Mouse (Mus musculus) stomach, embryonic 14.5 days (tissue): ENCODE results near the gene Imp4. TPM values are rescaled to one million over a fixed set of nuclear protein-coding genes. Genes with fewer than 3 reads are reported as not detected.

Experiments used
- ATAC-seq: fragments of 200-750 bp; cut with Nextera tagmentation; 2 replicates; pipeline ENCODE4 v1.8.0; 2017; ENCODE audit warnings: low read depth, moderate TSS enrichment; ENCODE audit not compliant: insufficient number of reproducible peaks, insufficient read depth, low FRiP score
- H3K27ac ChIP-seq: fragments of 300-500 bp; sonication (generic); 2 replicates; pipeline ENCODE4 v1.5.1; 2014; ENCODE audit warnings: mild to moderate bottlenecking, low read length, moderate library complexity, mixed read lengths
- H3K27me3 ChIP-seq: fragments of 300-500 bp; sonication (generic); 2 replicates; pipeline ENCODE4 v1.6.1; 2014; ENCODE audit warnings: low read length, control low read depth, mixed read lengths; ENCODE audit not compliant: control insufficient read depth, insufficient read depth
- H3K36me3 ChIP-seq: fragments of 300-500 bp; sonication (generic); 2 replicates; pipeline ENCODE4 v1.6.1; 2014; ENCODE audit warnings: mild to moderate bottlenecking, control low read depth, low read length, moderate library complexity, mixed read lengths; ENCODE audit not compliant: control insufficient read depth, insufficient read depth
- H3K4me1 ChIP-seq: fragments of 300-500 bp; sonication (generic); 2 replicates; pipeline ENCODE4 v1.6.1; 2014; ENCODE audit warnings: low read length, control low read depth, mixed read lengths; ENCODE audit not compliant: control insufficient read depth, insufficient read depth
- H3K4me2 ChIP-seq: fragments of 300-500 bp; sonication (generic); replicated peaks from 2 replicates; pipeline ENCODE4 v1.6.1; 2014; ENCODE audit warnings: low read depth, low read length, control low read depth
- H3K4me3 ChIP-seq: fragments of 300-500 bp; sonication (generic); 2 replicates; pipeline ENCODE4 v1.5.1; 2014; ENCODE audit warnings: low read depth, low read length, control low read depth
- H3K9ac ChIP-seq: fragments of 300-500 bp; sonication (generic); replicated peaks from 2 replicates; pipeline ENCODE4 v1.6.1; 2014; ENCODE audit warnings: low read depth, mild to moderate bottlenecking, control low read depth, low read length, moderate library complexity, mixed read lengths
- H3K9me3 ChIP-seq: fragments of 300-500 bp; sonication (generic); 2 replicates; pipeline ENCODE4 v1.6.1; 2016; ENCODE audit warnings: low read depth, low read length, control low read depth; ENCODE audit not compliant: control insufficient read depth
- WGBS: fragments of 180-500 bp; shearing (Covaris S2); extraction: QIAGEN DNeasy Blood & Tissue Kit; methylation state at CpG from one replicate; pipeline ENCODE4 v1.1.7; 2014; 5-methylcytosine and 5-hydroxymethylcytosine counted together
- polyA plus RNA-seq: library from polyadenylated mRNA; unstranded; fragments of >200 nt; fragmentation: Nextera tagmentation; extraction: Ambion mirVana; gene quantifications from 2 replicates; pipeline ENCODE4 v1.2.1, GENCODE M21; 2014

The Imp4 gene
- polyA plus RNA-seq, 1 experiment from 2014 or later, result 83.4 TPM

- Histone ChIP-seq H3K4me1 (no peaks in the 10 kb centered on the region), H3K27ac (peak overlapping the region; percentile 44; the same call in 1 of the 2 replicates), H3K9ac (peak overlapping the region; percentile 52; the same call in 1 of the 2 replicates), H3K9me3 (no peaks in the 10 kb centered on the region), H3K27me3 (no peaks in the 10 kb centered on the region), H3K36me3 (peaks cover 32% of the 10 kb centered on the region), H3K4me2 (peak overlapping the region; percentile 79), H3K4me3 (peak overlapping the region; percentile 71)
- WGBS, result 7% methylated on average over 31 of the region's 31 CpGs
- peak; percentile 19 for ATAC-seq
Measured at GRCm38 (mm10) chr1:34439961-34440630, 445 bp downstream of the Imp4 start.

- Histone ChIP-seq H3K9ac (no peak overlapping the region), H3K9me3 (no peaks in the 10 kb centered on the region), H3K27me3 (no peaks in the 10 kb centered on the region), H3K27ac (no peak overlapping the region), H3K4me2 (no peak overlapping the region), H3K4me3 (no peak overlapping the region), H3K36me3 (peaks cover 40% of the 10 kb centered on the region), H3K4me1 (no peaks in the 10 kb centered on the region)
- no peak for ATAC-seq
- 92% methylated on average over 6 of the region's 6 CpGs for WGBS
Measured at GRCm38 (mm10) chr1:34443124-34443523, 3.5 kb downstream of the Imp4 start.

- H3K27me3 ChIP-seq, result peaks cover 7% of the 10 kb centered on the region
- no peak overlapping the region for H3K9ac ChIP-seq
- no peak overlapping the region for H3K27ac ChIP-seq
- no peak for ATAC-seq
- no peak overlapping the region for H3K4me2 ChIP-seq
- no peaks in the 10 kb centered on the region for H3K9me3 ChIP-seq
- H3K4me3 ChIP-seq, result no peak overlapping the region
- 28% methylated on average over 8 of the region's 8 CpGs for WGBS
- H3K36me3 ChIP-seq, result no peaks in the 10 kb centered on the region
- H3K4me1 ChIP-seq, result no peaks in the 10 kb centered on the region
Measured at GRCm38 (mm10) chr1:34458431-34458830, 18.8 kb downstream of the Imp4 start.

GRCm38 (mm10) chr1:34459284-34460060 is 19.8 kb downstream of the Imp4 start, which contains the start of gene Ptpn18:
Gene Ptpn18, plus strand, starts transcription at chr1:34459762.
- Histone ChIP-seq H3K36me3 (no peaks in the 10 kb centered on the region), H3K27me3 (peaks cover 7% of the 10 kb centered on the region), H3K9ac (peak within 1 kb of the TSS; percentile 26; the same call in 1 of the 2 replicates), H3K4me1 (no peaks in the 10 kb centered on the region), H3K9me3 (no peaks in the 10 kb centered on the region), H3K4me2 (peak within 1 kb of the TSS; percentile 82), H3K4me3 (peak within 1 kb of the TSS; percentile 42), H3K27ac (no peak within 1 kb of the TSS)
- ATAC-seq, result peak; percentile 91
- under 1% methylated on average over 48 of the region's 48 CpGs for WGBS

- Histone ChIP-seq H3K4me2 (peak overlapping the region; percentile 82), H3K27ac (no peak overlapping the region), H3K4me3 (peak overlapping the region; percentile 42), H3K9ac (0 out of 2 replicates have a peak overlapping the region, but pooled peaks have one; percentile 26), H3K4me1 (no peaks in the 10 kb centered on the region), H3K36me3 (no peaks in the 10 kb centered on the region), H3K9me3 (no peaks in the 10 kb centered on the region), H3K27me3 (peaks cover 7% of the 10 kb centered on the region)
- no peak for ATAC-seq
- 2% methylated on average over 15 of the region's 15 CpGs for WGBS
Measured at GRCm38 (mm10) chr1:34460061-34460441, 20.4 kb downstream of the Imp4 start.

- ATAC-seq, result no peak
- Histone ChIP-seq H3K36me3 (no peaks in the 10 kb centered on the region), H3K4me2 (no peak overlapping the region), H3K9me3 (no peaks in the 10 kb centered on the region), H3K27me3 (peaks cover 7% of the 10 kb centered on the region), H3K4me3 (no peak overlapping the region), H3K27ac (no peak overlapping the region), H3K9ac (no peak overlapping the region), H3K4me1 (no peaks in the 10 kb centered on the region)
- WGBS, result 22% methylated on average over 7 of the region's 7 CpGs
Measured at GRCm38 (mm10) chr1:34462766-34463165, 23.1 kb downstream of the Imp4 start.

GRCm38 (mm10) chr1:34464310-34464817 is 24.7 kb downstream of the Imp4 start:
- Histone ChIP-seq H3K27ac (no peak overlapping the region), H3K9ac (no peak overlapping the region), H3K4me1 (no peaks in the 10 kb centered on the region), H3K4me3 (no peak overlapping the region), H3K36me3 (no peaks in the 10 kb centered on the region), H3K4me2 (no peak overlapping the region), H3K9me3 (no peaks in the 10 kb centered on the region), H3K27me3 (peaks cover 3% of the 10 kb centered on the region; the same call in 1 of the 2 replicates)
- 86% methylated on average over 8 of the region's 8 CpGs for WGBS
- ATAC-seq, result no peak

- 69% methylated on average over 6 of the region's 6 CpGs for WGBS
Measured at GRCm38 (mm10) chr1:34465445-34465844, 25.8 kb downstream of the Imp4 start.

More at GRCm38 (mm10) chr1:34465445-34465844, 25.8 kb downstream of the Imp4 start:
- no peak overlapping the region for H3K4me2 ChIP-seq
- no peak overlapping the region for H3K27ac ChIP-seq
- ATAC-seq, result no peak
- H3K4me3 ChIP-seq, result no peak overlapping the region
- H3K9me3 ChIP-seq, result no peaks in the 10 kb centered on the region
- H3K27me3 ChIP-seq, result peaks cover 3% of the 10 kb centered on the region; the same call in 1 of the 2 replicates
- no peaks in the 10 kb centered on the region for H3K4me1 ChIP-seq
- no peaks in the 10 kb centered on the region for H3K36me3 ChIP-seq
- no peak overlapping the region for H3K9ac ChIP-seq
